Mouse (Mus musculus) hindbrain, embryonic 16.5 days (tissue): ENCODE results near the gene Wscd2. TPM values are rescaled to one million over a fixed set of nuclear protein-coding genes. Genes with fewer than 3 reads are reported as not detected.
A peak's percentile ranks its signal among the peaks of the same experiment; 100 is the strongest.

Experiments used
- ATAC-seq: fragments of 200-750 bp; cut with Nextera tagmentation; 2 replicates; pipeline ENCODE4 v1.8.0; 2017; ENCODE audit warnings: moderate TSS enrichment, moderate library complexity
- H3K27ac ChIP-seq: fragments of 300-500 bp; sonication (generic); 2 replicates; pipeline ENCODE4 v1.5.1; 2014; ENCODE audit warnings: low read depth, mild to moderate bottlenecking, control low read depth, low read length, moderate library complexity
- H3K27me3 ChIP-seq: fragments of 300-500 bp; sonication (generic); replicated peaks from 2 replicates; pipeline ENCODE4 v1.6.1; 2014; ENCODE audit warnings: low read length; ENCODE audit not compliant: control insufficient read depth, insufficient read depth
- H3K36me3 ChIP-seq: fragments of 300-500 bp; sonication (generic); 2 replicates; pipeline ENCODE4 v1.6.1; 2014; ENCODE audit warnings: mild to moderate bottlenecking, low read length, moderate library complexity, mixed read lengths; ENCODE audit not compliant: control insufficient read depth, insufficient read depth
- H3K4me1 ChIP-seq: fragments of 300-500 bp; sonication (generic); 2 replicates; pipeline ENCODE4 v1.6.1; 2014; ENCODE audit warnings: low read depth, low read length; ENCODE audit not compliant: control insufficient read depth, insufficient read depth
- H3K4me2 ChIP-seq: fragments of 300-500 bp; sonication (generic); 2 replicates; pipeline ENCODE4 v1.6.1; 2014; ENCODE audit warnings: mild to moderate bottlenecking, low read length, control low read depth, moderate library complexity
- H3K4me3 ChIP-seq: fragments of 300-500 bp; sonication (generic); 2 replicates; pipeline ENCODE4 v1.5.1; 2014; ENCODE audit warnings: mild to moderate bottlenecking, low read length, control low read depth, moderate library complexity
- H3K9ac ChIP-seq: fragments of 300-500 bp; sonication (generic); 2 replicates; pipeline ENCODE4 v1.6.1; 2014; ENCODE audit warnings: low read depth, mild to moderate bottlenecking, control low read depth, low read length, moderate library complexity
- H3K9me3 ChIP-seq: fragments of 300-500 bp; sonication (generic); 2 replicates; pipeline ENCODE4 v1.6.1; 2014; ENCODE audit warnings: mild to moderate bottlenecking, low read length, moderate library complexity; ENCODE audit not compliant: control insufficient read depth
- WGBS: fragments of 180-500 bp; shearing (Covaris S2); extraction: QIAGEN DNeasy Blood & Tissue Kit; methylation state at CpG from one replicate; pipeline ENCODE4 v1.1.7; 2014; 5-methylcytosine and 5-hydroxymethylcytosine counted together
- polyA plus RNA-seq: library from polyadenylated mRNA; unstranded; fragments of >200 nt; fragmentation: Nextera tagmentation; extraction: Ambion mirVana; gene quantifications from 2 replicates; pipeline ENCODE4 v1.2.1, GENCODE M21; 2015

Wscd2 gene
- polyA plus RNA-seq, 1 experiment from 2014 or later = 13.3 TPM

GRCm38 (mm10) chr5:113490467-113491260 is 531 bp downstream of the Wscd2 start:
- Histone ChIP-seq H3K9me3 (no peaks in the 10 kb centered on the region), H3K9ac (peak overlapping the region; percentile 92), H3K27me3 (no peaks in the 10 kb centered on the region; the same call in none of the 2 replicates), H3K36me3 (no peaks in the 10 kb centered on the region), H3K27ac (peak overlapping the region; percentile 77), H3K4me1 (peaks cover 29% of the 10 kb centered on the region), H3K4me2 (peak overlapping the region; percentile 71), H3K4me3 (peak overlapping the region; percentile 72)
- peak; percentile 84 for ATAC-seq
- WGBS = 2% methylated on average over 50 of the region's 63 CpGs

- H3K4me1 ChIP-seq = peaks cover 29% of the 10 kb centered on the region
- H3K9me3 ChIP-seq = no peaks in the 10 kb centered on the region
- peak overlapping the region; percentile 77; the same call in 1 of the 2 replicates for H3K27ac ChIP-seq
- peak overlapping the region; percentile 71 for H3K4me2 ChIP-seq
- no peak for ATAC-seq
- H3K4me3 ChIP-seq = peak overlapping the region; percentile 72
- no peaks in the 10 kb centered on the region; the same call in none of the 2 replicates for H3K27me3 ChIP-seq
- WGBS = 72% methylated on average over 4 of the region's 4 CpGs
- H3K9ac ChIP-seq = peak overlapping the region; percentile 92
- no peaks in the 10 kb centered on the region for H3K36me3 ChIP-seq
These were observed 1.4 kb downstream of the Wscd2 start for GRCm38 (mm10) chr5:113491552-113491951.

- H3K9me3 ChIP-seq = no peaks in the 10 kb centered on the region
- peak overlapping the region; percentile 71 for H3K4me2 ChIP-seq
- peaks cover 29% of the 10 kb centered on the region for H3K4me1 ChIP-seq
- no peak overlapping the region for H3K9ac ChIP-seq
- H3K4me3 ChIP-seq = peak overlapping the region; percentile 72
- ATAC-seq = no peak
- H3K27ac ChIP-seq = no peak overlapping the region
- H3K36me3 ChIP-seq = no peaks in the 10 kb centered on the region
- no peaks in the 10 kb centered on the region; the same call in none of the 2 replicates for H3K27me3 ChIP-seq
- WGBS = 86% methylated on average over 3 of the region's 3 CpGs
These were observed 1.9 kb downstream of the Wscd2 start for GRCm38 (mm10) chr5:113491988-113492387.

GRCm38 (mm10) chr5:113492417-113493035 is 2.4 kb downstream of the Wscd2 start:
- ATAC-seq = no peak
- peak overlapping the region; percentile 58 for H3K9ac ChIP-seq
- WGBS = 2% methylated on average over 7 of the region's 7 CpGs
- no peaks in the 10 kb centered on the region; the same call in 1 of the 2 replicates for H3K27me3 ChIP-seq
- H3K4me3 ChIP-seq = peak overlapping the region; percentile 38
- H3K4me2 ChIP-seq = peak overlapping the region; percentile 71
- no peaks in the 10 kb centered on the region for H3K36me3 ChIP-seq
- no peaks in the 10 kb centered on the region for H3K9me3 ChIP-seq
- H3K27ac ChIP-seq = no peak overlapping the region
- H3K4me1 ChIP-seq = peaks cover 29% of the 10 kb centered on the region

DNA sequence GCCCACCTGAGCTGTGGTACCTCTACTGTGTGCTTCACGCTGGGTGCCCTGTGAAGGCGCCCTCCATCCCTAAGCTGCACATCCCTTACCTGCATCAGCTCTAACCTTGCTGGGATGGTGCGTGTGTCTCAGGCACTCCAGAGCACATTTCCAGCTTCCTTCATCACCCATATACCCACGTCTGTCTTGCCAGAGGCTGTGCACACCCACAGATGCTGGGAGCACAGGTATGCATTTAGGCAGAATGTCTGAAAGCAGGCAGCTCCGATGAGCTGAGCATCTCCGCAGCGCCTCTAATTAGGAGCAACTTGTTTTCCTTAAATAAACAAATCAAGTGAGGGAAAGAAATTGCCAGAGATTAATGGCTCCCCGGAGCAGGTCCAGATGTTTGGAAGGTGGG is 3.9 kb downstream of the Wscd2 start:
- H3K27me3 ChIP-seq = no peaks in the 10 kb centered on the region; the same call in 1 of the 2 replicates

GRCm38 (mm10) chr5:113496926-113497325 is 6.8 kb downstream of the Wscd2 start:
- peaks cover 20% of the 10 kb centered on the region for H3K4me1 ChIP-seq
- no peaks in the 10 kb centered on the region for H3K9me3 ChIP-seq
- no peak overlapping the region for H3K4me2 ChIP-seq
- H3K4me3 ChIP-seq = no peak overlapping the region
- ATAC-seq = no peak
- 52% methylated on average over 3 of the region's 3 CpGs for WGBS
- no peaks in the 10 kb centered on the region for H3K36me3 ChIP-seq
- no peak overlapping the region for H3K27ac ChIP-seq
- no peaks in the 10 kb centered on the region for H3K27me3 ChIP-seq
- no peak overlapping the region for H3K9ac ChIP-seq

More for the DNA sequence above, 3.9 kb downstream of the Wscd2 start:
- Histone ChIP-seq H3K4me3 (peak overlapping the region; percentile 11; the same call in 1 of the 2 replicates), H3K27ac (peak overlapping the region; percentile 34; the same call in 1 of the 2 replicates), H3K9me3 (no peaks in the 10 kb centered on the region), H3K9ac (peak overlapping the region; percentile 45; the same call in 1 of the 2 replicates), H3K36me3 (no peaks in the 10 kb centered on the region), H3K4me1 (peaks cover 29% of the 10 kb centered on the region), H3K4me2 (peak overlapping the region; percentile 71)
- ATAC-seq = no peak
- 73% methylated on average over 8 of the region's 8 CpGs for WGBS

DNA sequence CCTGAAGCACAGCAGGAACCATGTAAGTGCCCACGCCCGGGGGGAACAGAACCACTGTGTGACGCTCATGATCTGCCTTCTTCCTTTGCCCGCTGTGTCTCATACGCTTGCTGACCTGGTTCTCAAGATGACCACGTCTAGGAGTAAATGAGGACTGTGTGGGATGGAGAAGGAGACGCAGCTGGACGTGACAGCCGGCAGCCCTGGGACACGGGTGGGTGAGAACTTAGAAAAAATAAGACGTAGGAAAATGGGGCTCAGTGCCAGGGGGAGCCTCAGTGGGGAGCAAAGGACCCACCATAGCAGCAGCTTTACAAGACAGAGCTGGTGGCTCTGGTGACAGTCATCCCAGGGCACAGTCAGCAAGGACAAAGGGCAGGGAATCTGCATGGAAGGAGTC is 9.3 kb downstream of the Wscd2 start:
- peaks cover 11% of the 10 kb centered on the region for H3K4me1 ChIP-seq
- no peak overlapping the region for H3K27ac ChIP-seq
- ATAC-seq = no peak
- no peak overlapping the region for H3K9ac ChIP-seq
- H3K4me2 ChIP-seq = no peak overlapping the region
- WGBS = 87% methylated on average over 11 of the region's 11 CpGs
- no peaks in the 10 kb centered on the region for H3K27me3 ChIP-seq
- no peaks in the 10 kb centered on the region for H3K9me3 ChIP-seq
- no peak overlapping the region for H3K4me3 ChIP-seq
- no peaks in the 10 kb centered on the region for H3K36me3 ChIP-seq

DNA sequence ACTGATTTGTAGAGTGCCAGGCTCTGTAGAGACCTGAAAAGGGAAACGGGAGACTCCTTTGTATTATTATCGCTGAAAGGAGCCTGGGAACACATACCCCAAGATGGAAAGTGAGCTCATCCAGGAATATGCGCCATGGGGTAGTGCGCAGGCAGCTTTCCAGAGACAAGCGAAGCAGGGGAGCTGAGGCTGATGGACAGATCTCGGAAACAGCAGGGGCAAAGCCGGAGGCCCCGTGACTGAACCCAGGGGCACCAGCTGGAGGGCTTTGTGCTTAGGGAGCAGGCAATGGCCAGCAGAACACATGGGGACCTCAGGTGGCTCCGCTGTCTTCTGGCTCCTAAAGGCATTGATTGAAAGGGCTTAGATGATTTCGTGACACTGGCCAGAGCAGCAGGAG is 13.1 kb downstream of the Wscd2 start:
- 0 out of 2 replicates have a peak, but pooled peaks have one; percentile 16 for ATAC-seq
- Histone ChIP-seq H3K27ac (peak overlapping the region; percentile 56), H3K27me3 (no peaks in the 10 kb centered on the region), H3K4me1 (peaks cover 20% of the 10 kb centered on the region), H3K4me3 (no peak overlapping the region), H3K36me3 (no peaks in the 10 kb centered on the region), H3K4me2 (peak overlapping the region; percentile 10; the same call in 1 of the 2 replicates), H3K9me3 (no peaks in the 10 kb centered on the region), H3K9ac (peak overlapping the region; percentile 45; the same call in 1 of the 2 replicates)
- 7% methylated on average over 10 of the region's 10 CpGs for WGBS

- peaks cover 20% of the 10 kb centered on the region for H3K4me1 ChIP-seq
- ATAC-seq = peak; percentile 38
- peak overlapping the region; percentile 56 for H3K27ac ChIP-seq
- H3K4me2 ChIP-seq = no peak overlapping the region
- no peak overlapping the region for H3K9ac ChIP-seq
- H3K4me3 ChIP-seq = no peak overlapping the region
- no peaks in the 10 kb centered on the region for H3K36me3 ChIP-seq
- 22% methylated on average over 4 of the region's 4 CpGs for WGBS
- no peaks in the 10 kb centered on the region for H3K27me3 ChIP-seq
- no peaks in the 10 kb centered on the region for H3K9me3 ChIP-seq
These were observed 14.5 kb downstream of the Wscd2 start for GRCm38 (mm10) chr5:113504654-113505053.
